Mouse (Mus musculus): Measurements from ENCODE around the gene Tnpo2.

Tnpo2 gene

DNA sequence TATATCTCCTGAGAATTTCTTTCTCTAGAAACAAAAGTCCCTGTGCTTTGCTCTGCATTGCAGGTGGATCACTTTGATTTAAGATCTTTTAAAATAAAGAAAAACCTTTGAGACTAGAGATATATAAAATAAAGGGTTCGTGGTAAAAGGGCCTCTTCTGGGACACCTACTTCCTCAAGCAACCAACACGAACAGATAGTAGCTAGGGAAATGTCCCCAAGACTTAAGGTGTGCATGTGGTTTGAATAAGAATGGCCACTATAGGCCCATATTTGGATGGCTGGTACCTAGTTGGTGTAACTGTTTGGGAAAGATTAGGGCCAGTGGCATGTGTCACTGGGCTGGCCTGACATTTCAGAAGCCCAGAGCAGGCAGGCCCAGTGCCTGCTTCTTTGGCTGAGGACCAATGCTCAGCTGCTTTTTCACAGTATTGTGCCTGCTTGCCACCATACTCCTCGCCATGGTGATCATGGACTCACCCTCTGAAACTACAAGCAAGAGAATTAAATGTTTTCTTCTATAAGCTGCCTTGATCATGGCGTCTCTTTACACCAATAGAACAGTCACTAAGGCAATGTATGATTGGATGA is 63.5 kb downstream of the Tnpo2 start:
- DNase-seq (ENCODE audit: inconsistent age in 2 of 2, low spot score in 1 of 2), result no peak

All from adrenal gland, adult (tissue).